Mouse (Mus musculus) liver, postnatal 0 days (tissue): ENCODE data around the gene Smap2.

Source experiments
- CTCF ChIP-seq: sonication (generic); IDR thresholded peaks from 2 replicates; pipeline ENCODE4 v1.5.1; 2016; ENCODE audit warnings: antibody characterized with exemption, low read depth
- EP300 ChIP-seq: IDR thresholded peaks from 2 replicates; pipeline ENCODE4 v1.6.1; 2016; ENCODE audit warnings: antibody characterized with exemption, low read depth, mild to moderate bottlenecking

DNA sequence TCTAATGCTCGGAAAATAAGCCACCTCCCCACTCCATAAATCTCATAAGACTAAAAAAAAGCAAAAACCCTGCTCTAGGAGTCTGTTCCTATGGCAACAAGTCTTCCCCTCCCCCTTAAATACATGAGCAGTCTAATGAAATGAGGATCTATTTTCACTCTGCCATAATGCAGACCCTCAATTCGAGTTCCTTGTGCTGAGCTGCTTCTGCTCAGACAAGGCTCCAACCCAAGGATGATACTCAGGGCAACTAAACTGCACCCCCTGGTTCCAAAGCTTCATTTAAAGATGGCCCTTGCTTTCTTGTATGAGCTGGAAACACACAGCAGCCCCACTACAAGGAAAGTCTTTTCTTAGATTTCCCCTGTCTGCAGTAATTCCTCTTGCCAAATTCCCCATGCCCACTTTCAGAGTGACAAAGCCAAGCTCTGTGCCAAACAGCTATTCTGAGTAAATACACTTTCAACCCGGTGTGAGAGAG is 13.4 kb downstream of the Smap2 start:
- no peak for TF ChIP-seq CTCF
- no peak for TF ChIP-seq EP300
